Mouse (Mus musculus) stomach, embryonic 15.5 days (tissue): Measurements from ENCODE around the gene Oxa1l. TPM values are rescaled to one million over a fixed set of nuclear protein-coding genes. Genes with fewer than 3 reads are reported as not detected.

Experiments
- ATAC-seq: fragments of 200-750 bp; cut with Nextera tagmentation; 2 replicates; pipeline ENCODE4 v1.8.0; 2017; ENCODE audit warnings: low read depth, moderate number of reproducible peaks, moderate TSS enrichment; ENCODE audit not compliant: insufficient read depth, low FRiP score
- H3K27ac ChIP-seq: fragments of 300-500 bp; sonication (generic); 2 replicates; pipeline ENCODE4 v1.5.1; 2015; ENCODE audit warnings: mild to moderate bottlenecking, inconsistent platforms
- H3K27me3 ChIP-seq: fragments of 300-500 bp; sonication (generic); replicated peaks from 2 replicates; pipeline ENCODE4 v1.6.1; 2015; ENCODE audit warnings: inconsistent platforms
- H3K36me3 ChIP-seq: fragments of 300-500 bp; sonication (generic); 2 replicates; pipeline ENCODE4 v1.6.1; 2015; ENCODE audit warnings: inconsistent platforms
- H3K4me1 ChIP-seq: fragments of 300-500 bp; sonication (generic); 2 replicates; pipeline ENCODE4 v1.6.1; 2015; ENCODE audit warnings: inconsistent platforms
- H3K4me2 ChIP-seq: fragments of 300-500 bp; sonication (generic); 2 replicates; pipeline ENCODE4 v1.6.1; 2015; ENCODE audit warnings: mild to moderate bottlenecking, inconsistent platforms
- H3K4me3 ChIP-seq: fragments of 300-500 bp; sonication (generic); replicated peaks from 2 replicates; pipeline ENCODE4 v1.5.1; 2015; ENCODE audit warnings: inconsistent platforms
- H3K9ac ChIP-seq: fragments of 300-500 bp; sonication (generic); 2 replicates; pipeline ENCODE4 v1.6.1; 2015; ENCODE audit warnings: inconsistent platforms
- H3K9me3 ChIP-seq: fragments of 300-500 bp; sonication (generic); 2 replicates; pipeline ENCODE4 v1.6.1; 2016; ENCODE audit warnings: inconsistent platforms
- WGBS: fragments of 180-500 bp; shearing (Covaris S2); methylation state at CpG from one replicate; pipeline ENCODE4 v1.1.7; 2015; 5-methylcytosine and 5-hydroxymethylcytosine counted together
- polyA plus RNA-seq: library from polyadenylated mRNA; unstranded; fragments of >200 nt; fragmentation: Nextera tagmentation; extraction: Ambion mirVana; gene quantifications from 2 replicates; pipeline ENCODE4 v1.2.1, GENCODE M21; 2015

The Oxa1l gene
- polyA plus RNA-seq, 1 experiment from 2014 or later = 44.6 TPM

DNA sequence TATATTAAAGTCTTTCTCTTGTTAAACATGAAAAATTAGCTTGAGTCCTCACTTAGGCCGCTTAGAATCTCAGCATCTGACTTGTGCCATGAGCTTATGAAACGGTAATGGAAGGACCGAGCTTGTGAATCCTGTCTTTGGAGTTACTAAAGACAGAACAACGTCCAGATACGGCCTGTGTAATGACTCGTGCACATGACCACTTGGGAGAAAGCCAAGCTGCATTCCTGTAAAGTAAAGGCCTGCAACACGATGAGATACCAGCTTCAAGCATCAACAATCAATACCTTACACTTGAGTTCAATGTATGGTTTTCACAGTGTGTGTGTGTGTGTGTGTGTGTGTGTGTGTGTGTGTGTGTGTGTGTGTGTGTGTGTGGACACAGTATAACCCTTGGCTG, 36.1 kb downstream of the Oxa1l start:
- Histone ChIP-seq H3K4me1 (no peaks in the 10 kb centered on the region), H3K27me3 (no peaks in the 10 kb centered on the region), H3K9ac (no peak overlapping the region), H3K4me2 (no peak overlapping the region), H3K36me3 (no peaks in the 10 kb centered on the region), H3K4me3 (no peak overlapping the region), H3K9me3 (no peaks in the 10 kb centered on the region), H3K27ac (no peak overlapping the region)
- 0 out of 2 replicates have a peak, but pooled peaks have one; percentile 5 for ATAC-seq
- 73% methylated on average over 7 of the region's 7 CpGs for WGBS

DNA sequence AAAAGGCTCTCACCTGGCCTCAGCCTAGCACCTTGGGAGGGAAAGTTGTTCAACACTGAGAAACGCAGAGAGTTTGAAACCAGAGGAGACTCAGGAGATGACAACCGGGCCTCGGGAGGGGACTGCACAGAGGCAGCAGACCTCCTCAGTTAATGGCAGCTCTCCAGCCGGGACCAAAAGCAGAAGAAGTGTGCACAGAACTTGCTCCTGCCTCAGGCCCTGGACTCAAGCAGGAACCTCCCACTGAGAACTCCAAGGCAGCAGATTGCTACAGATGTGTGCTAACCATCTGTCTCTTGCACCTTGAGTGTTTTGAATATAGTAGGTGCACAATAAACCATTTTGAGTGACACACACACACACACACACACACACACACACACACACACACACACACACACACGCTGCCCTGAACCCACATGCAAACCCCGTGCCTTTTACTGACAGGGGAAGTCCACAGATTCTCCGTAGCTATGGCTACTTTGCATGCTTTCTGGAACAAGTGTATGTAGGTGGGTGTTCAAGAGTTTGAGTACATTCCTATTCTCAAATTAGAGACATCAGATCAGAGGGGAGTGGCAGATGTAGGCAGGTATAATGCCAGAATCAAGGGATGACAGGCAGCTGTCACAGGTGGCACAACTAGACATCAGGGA, 37.4 kb downstream of the Oxa1l start:
- ATAC-seq = no peak
- WGBS = 74% methylated on average over 7 of the region's 7 CpGs
- H3K4me1 ChIP-seq = no peaks in the 10 kb centered on the region
- H3K27me3 ChIP-seq = no peaks in the 10 kb centered on the region
- no peak overlapping the region for H3K9ac ChIP-seq
- no peak overlapping the region for H3K27ac ChIP-seq
- no peaks in the 10 kb centered on the region for H3K36me3 ChIP-seq
- no peak overlapping the region for H3K4me3 ChIP-seq
- H3K4me2 ChIP-seq = no peak overlapping the region
- no peaks in the 10 kb centered on the region for H3K9me3 ChIP-seq

DNA sequence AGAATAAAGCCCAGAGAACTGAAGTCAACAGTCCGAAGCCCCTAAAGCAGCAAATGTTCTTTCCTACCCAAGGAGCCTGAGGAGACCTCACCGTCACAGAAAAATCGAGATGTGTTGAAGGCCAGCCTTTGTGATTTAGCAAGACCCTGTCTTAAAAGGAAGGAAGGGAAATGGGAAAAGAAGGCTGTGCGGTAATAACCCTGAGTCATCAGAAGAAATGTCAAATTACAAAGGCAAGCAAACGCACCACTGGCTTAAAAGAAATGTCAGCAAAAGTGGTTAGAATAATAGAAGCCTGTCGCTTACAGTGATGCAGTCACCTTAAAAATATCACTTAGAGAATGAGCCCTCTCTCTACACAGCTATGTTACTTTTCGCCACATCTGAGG, 37.9 kb downstream of the Oxa1l start:
- H3K9me3 ChIP-seq = no peaks in the 10 kb centered on the region
- H3K4me2 ChIP-seq = no peak overlapping the region
- H3K4me3 ChIP-seq = no peak overlapping the region
- no peak for ATAC-seq
- WGBS = 55% methylated on average over 7 of the region's 7 CpGs
- H3K36me3 ChIP-seq = no peaks in the 10 kb centered on the region
- no peaks in the 10 kb centered on the region for H3K4me1 ChIP-seq
- H3K27ac ChIP-seq = no peak overlapping the region
- H3K9ac ChIP-seq = no peak overlapping the region
- H3K27me3 ChIP-seq = no peaks in the 10 kb centered on the region

DNA sequence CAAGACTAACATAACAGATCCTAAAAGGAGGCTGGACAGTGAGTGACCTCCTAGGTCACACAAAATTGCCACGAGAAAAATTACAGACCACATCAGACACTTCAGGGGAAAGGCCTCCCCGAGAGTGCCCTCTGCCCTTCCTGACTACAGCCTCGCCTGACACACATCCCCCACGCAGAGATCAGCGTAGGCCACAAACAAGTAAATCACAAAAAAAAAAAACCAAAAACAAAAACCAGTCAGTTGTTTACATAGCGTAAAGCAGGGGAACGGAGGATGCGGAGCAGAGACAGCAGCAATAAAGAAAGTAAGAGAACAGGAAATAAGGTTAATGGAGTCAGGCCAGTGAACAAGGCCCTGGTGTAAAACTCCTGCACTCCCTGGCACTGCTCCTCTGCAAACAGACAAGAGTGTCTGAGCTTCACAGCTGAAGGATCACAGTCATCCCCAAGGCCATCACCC, 38.3 kb downstream of the Oxa1l start:
- H3K36me3 ChIP-seq = no peaks in the 10 kb centered on the region
- H3K4me1 ChIP-seq = no peaks in the 10 kb centered on the region
- no peak overlapping the region for H3K9ac ChIP-seq
- WGBS = 44% methylated on average over 8 of the region's 8 CpGs
- no peaks in the 10 kb centered on the region for H3K9me3 ChIP-seq
- H3K4me3 ChIP-seq = no peak overlapping the region
- no peak overlapping the region for H3K27ac ChIP-seq
- no peaks in the 10 kb centered on the region for H3K27me3 ChIP-seq
- no peak overlapping the region for H3K4me2 ChIP-seq
- ATAC-seq = no peak

DNA sequence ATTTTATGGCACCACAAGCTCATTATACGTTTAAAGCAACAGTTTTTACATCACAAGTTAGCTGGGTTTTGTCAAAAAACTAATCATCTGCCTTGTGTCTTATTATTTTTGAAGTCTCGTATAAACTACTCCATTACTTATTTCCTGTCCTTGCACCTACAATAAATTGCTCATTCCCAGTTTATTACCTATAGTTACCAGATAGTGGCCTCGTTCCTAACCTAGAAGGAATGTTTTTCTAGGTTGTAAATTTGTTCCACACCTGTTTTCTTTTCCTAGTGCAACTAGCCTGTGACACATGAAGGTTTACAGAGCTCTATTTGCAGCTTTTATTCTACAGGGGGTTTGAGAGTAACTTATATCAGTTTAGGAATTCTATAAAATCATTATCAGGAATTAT, 41.1 kb downstream of the Oxa1l start:
- Histone ChIP-seq H3K36me3 (no peaks in the 10 kb centered on the region), H3K27me3 (no peaks in the 10 kb centered on the region), H3K27ac (no peak overlapping the region), H3K9me3 (no peaks in the 10 kb centered on the region), H3K9ac (no peak overlapping the region), H3K4me3 (no peak overlapping the region), H3K4me2 (no peak overlapping the region), H3K4me1 (no peaks in the 10 kb centered on the region)
- 27% methylated on average over 3 of the region's 3 CpGs for WGBS
- no peak for ATAC-seq

DNA sequence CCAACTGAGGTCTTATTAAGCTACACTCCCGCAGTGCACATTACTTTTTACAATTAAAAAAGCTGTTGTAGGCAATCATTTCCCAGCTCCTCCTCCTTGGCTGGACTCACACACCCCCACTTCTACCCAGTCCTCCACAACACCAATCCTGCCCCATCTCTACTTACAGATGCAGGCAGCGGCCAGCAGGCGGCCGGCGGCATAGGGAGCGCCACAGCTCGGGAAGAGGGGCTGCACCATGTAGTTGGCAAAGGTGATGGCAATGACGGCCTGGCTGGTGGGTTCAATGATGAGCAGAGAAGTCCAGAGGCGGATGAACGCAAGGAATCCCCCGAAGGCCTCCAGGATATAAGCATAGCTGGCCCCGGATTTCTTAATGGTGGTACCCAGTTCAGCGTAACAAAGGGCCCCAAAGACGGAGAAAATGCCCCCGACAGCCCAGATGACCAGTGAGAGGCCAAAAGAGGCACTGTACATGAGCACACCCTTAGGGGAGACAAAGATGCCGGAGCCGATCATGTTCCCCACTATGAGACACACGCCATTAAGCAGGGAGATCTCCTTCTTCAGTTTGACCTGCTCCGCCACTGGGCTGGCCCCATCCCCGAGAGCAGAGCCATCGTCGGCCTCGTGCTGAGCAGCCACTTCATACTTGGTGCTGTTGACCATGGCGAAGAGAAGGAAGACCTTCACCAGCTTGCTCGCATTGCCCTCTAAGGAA, 47.9 kb downstream of the Oxa1l start:
- H3K27ac ChIP-seq = peak overlapping the region; percentile 74; the same call in 1 of the 2 replicates

DNA sequence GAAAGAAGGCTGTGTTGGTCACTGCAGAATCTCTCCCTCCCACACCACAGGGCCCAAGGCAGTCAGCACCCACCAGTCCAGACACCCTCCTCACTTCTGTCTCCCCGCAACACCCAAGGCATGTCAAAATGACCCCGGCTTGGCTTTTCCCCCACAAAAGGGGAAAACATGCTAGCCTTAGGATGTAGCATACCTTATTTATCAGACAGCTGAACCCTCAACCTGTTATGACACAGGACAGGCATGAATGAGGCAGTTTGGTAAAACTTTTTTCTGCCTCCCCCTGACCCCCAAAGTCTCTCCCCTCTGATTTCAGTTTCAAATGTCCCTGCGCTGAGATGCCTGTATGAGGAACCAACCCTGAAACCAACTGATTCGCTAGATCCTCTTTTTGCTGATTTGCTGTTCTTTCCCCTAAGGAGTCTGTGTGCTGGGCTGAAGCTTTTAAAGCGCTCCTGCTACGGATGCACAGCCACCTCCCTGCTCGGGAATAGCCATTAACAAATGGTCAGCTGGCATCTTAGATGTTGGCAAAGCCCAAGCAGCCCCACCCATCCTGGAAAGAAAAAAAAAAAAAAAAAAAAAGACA, 48.5 kb downstream of the Oxa1l start:
- Histone ChIP-seq H3K4me1 (peaks cover 19% of the 10 kb centered on the region), H3K4me2 (peak overlapping the region; percentile 45), H3K36me3 (no peaks in the 10 kb centered on the region), H3K27me3 (no peaks in the 10 kb centered on the region), H3K9ac (no peak overlapping the region), H3K9me3 (no peaks in the 10 kb centered on the region), H3K4me3 (peak overlapping the region; percentile 1; the same call in 1 of the 2 replicates), H3K27ac (peak overlapping the region; percentile 74)
- ATAC-seq = no peak
- WGBS = 73% methylated on average over 7 of the region's 7 CpGs

More for the DNA sequence above, 47.9 kb downstream of the Oxa1l start:
- H3K27me3 ChIP-seq = no peaks in the 10 kb centered on the region
- H3K4me1 ChIP-seq = peaks cover 13% of the 10 kb centered on the region; the same call in 1 of the 2 replicates
- ATAC-seq = no peak
- WGBS = 86% methylated on average over 25 of the region's 25 CpGs
- H3K36me3 ChIP-seq = no peaks in the 10 kb centered on the region
- H3K9ac ChIP-seq = no peak overlapping the region
- H3K9me3 ChIP-seq = no peaks in the 10 kb centered on the region
- H3K4me3 ChIP-seq = no peak overlapping the region
- H3K4me2 ChIP-seq = peak overlapping the region; percentile 29

DNA sequence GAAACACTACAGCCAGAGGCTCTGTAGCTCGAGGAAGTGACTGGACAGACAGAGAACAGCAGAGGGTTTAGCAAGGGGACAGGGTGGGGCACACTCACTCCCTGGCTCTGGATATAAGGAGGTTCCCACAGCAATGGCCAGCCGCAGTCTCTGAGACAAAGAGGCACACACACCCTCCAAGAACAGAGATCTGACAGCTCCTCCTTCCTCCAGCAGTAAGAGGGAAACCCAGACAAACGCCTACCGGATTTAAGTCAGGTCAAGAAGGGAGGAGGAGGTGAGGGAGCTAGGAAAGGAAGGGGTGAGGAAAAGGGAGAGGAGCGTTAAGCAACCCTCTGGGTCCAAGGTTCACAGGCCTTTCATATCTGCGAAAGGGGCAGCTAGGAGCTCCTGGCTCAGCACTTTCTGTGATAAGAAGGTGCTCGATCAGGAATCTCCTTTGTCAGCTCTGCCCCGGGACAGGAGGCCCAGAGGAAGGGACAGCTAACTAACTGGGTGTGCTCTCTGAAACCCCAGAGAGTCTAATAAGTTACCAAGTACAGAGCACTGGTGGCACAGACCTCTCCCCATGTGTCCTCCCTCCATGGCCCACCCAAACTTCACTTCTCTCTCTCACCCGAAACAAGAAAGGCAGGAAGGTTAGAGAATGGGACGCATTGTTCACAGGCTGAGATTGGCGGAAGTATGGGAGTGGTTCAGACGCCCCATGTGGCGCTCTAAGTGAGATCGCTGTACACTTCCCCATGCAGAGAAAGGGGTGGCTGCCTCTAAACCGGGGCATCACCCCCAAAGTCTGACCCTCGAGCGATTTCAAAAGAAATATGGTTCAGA, 49.6 kb downstream of the Oxa1l start:
- H3K4me3 ChIP-seq = peak overlapping the region; percentile 1
- ATAC-seq = peak; percentile 71
- H3K9ac ChIP-seq = no peak overlapping the region
- H3K4me2 ChIP-seq = peak overlapping the region; percentile 45
- 32% methylated on average over 17 of the region's 17 CpGs for WGBS
- no peaks in the 10 kb centered on the region for H3K36me3 ChIP-seq
- peak overlapping the region; percentile 74 for H3K27ac ChIP-seq
- peaks cover 28% of the 10 kb centered on the region for H3K4me1 ChIP-seq
- no peaks in the 10 kb centered on the region for H3K9me3 ChIP-seq
- no peaks in the 10 kb centered on the region for H3K27me3 ChIP-seq

DNA sequence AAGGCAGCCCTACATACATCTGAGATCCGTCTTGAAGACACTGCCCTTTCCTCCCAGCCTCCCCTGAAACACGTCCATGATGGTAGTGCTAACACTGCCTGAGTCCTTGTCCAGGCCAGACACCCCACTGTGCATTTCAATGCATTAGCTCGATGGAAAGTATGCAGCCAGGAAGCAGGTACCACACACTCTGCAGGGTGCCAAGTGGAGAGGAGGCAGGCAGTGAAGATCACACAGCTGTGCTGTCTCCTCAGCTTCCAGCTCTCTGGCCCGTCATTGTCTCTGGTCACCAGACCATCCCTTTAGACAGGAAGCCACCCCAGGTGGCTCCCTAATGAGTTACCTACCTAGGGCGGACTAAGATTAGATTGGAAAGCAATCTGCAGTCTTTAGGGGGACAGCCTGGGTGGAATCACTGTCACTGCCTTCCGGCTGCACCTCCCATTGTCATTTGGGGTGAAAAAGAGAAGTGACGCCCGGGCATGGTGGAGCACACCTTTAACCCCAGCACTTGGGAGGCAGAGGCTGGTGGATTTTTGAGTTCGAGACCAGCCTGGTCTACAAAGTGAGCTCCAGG, 51.5 kb downstream of the Oxa1l start:
- 73% methylated on average over 9 of the region's 9 CpGs for WGBS
- H3K27ac ChIP-seq = no peak overlapping the region
- H3K4me3 ChIP-seq = no peak overlapping the region
- H3K9ac ChIP-seq = no peak overlapping the region
- no peaks in the 10 kb centered on the region for H3K27me3 ChIP-seq
- no peak overlapping the region for H3K4me2 ChIP-seq
- no peak for ATAC-seq
- H3K36me3 ChIP-seq = no peaks in the 10 kb centered on the region
- no peaks in the 10 kb centered on the region for H3K9me3 ChIP-seq
- peaks cover 34% of the 10 kb centered on the region for H3K4me1 ChIP-seq

DNA sequence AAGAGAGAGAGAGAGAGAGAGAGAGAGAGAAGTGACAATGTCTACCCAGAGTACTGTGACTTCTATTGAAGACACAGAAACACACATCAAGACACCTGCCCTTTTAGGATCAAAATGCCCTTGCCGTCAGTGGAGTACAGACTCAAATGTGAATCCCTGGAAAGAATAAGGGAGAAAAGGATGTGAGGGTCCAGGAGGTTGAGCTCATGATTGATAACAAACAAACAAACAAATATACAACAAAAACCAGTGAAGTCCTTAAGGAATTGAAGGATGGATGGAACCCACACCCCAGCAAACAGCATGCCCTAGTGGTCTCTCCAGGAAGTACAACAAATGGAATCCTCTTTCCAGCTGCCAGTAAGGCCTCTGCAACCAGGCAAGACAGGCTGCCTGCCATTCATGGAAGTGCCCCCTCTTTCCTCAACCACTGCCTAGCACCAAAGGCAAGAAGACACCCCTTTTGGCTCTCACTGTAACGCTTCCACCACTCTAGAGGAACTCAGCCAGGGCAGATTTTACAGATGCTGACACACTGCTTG, 52.1 kb downstream of the Oxa1l start:
- H3K4me2 ChIP-seq = no peak overlapping the region
- H3K36me3 ChIP-seq = no peaks in the 10 kb centered on the region
- H3K27me3 ChIP-seq = no peaks in the 10 kb centered on the region
- peaks cover 38% of the 10 kb centered on the region for H3K4me1 ChIP-seq
- peak overlapping the region; percentile 78; the same call in 1 of the 2 replicates for H3K27ac ChIP-seq
- H3K9ac ChIP-seq = no peak overlapping the region
- H3K4me3 ChIP-seq = no peak overlapping the region
- no peak for ATAC-seq
- 50% methylated on average over 2 of the region's 2 CpGs for WGBS
- no peaks in the 10 kb centered on the region for H3K9me3 ChIP-seq
